Mouse (Mus musculus) intestine, embryonic 14.5 days (tissue): ENCODE measurements around the gene Nhej1. TPM values are rescaled to one million over a fixed set of nuclear protein-coding genes. Genes with fewer than 3 reads are reported as not detected.
A peak's percentile ranks its signal among the peaks of the same experiment; 100 is the strongest.

ENCODE experiments used
- ATAC-seq: fragments of 200-750 bp; cut with Nextera tagmentation; replicated peaks from 2 replicates; pipeline ENCODE4 v1.8.0; 2017; ENCODE audit warnings: low read depth, moderate number of reproducible peaks, moderate TSS enrichment, moderate library complexity; ENCODE audit not compliant: low FRiP score, low TSS enrichment
- DNase-seq: peaks from one replicate; pipeline ENCODE4 v3.0.0-alpha.2; 2018; ENCODE audit warnings: low spot score
- H3K27ac ChIP-seq: fragments of 300-500 bp; sonication (generic); 2 replicates; pipeline ENCODE4 v1.5.1; 2014; ENCODE audit warnings: low read depth, mild to moderate bottlenecking, control low read depth
- H3K27me3 ChIP-seq: fragments of 300-500 bp; sonication (generic); replicated peaks from 2 replicates; pipeline ENCODE4 v1.6.1; 2014; ENCODE audit warnings: low read length, control low read depth; ENCODE audit not compliant: control insufficient read depth, insufficient read depth
- H3K36me3 ChIP-seq: fragments of 300-500 bp; sonication (generic); 2 replicates; pipeline ENCODE4 v1.6.1; 2014; ENCODE audit warnings: low read length, control low read depth; ENCODE audit not compliant: control insufficient read depth, insufficient read depth
- H3K4me1 ChIP-seq: fragments of 300-500 bp; sonication (generic); replicated peaks from 2 replicates; pipeline ENCODE4 v1.6.1; 2014; ENCODE audit warnings: low read length, control low read depth, mixed read lengths; ENCODE audit not compliant: control insufficient read depth, insufficient read depth
- H3K4me2 ChIP-seq: fragments of 300-500 bp; sonication (generic); 2 replicates; pipeline ENCODE4 v1.6.1; 2014; ENCODE audit warnings: low read length
- H3K4me3 ChIP-seq: fragments of 300-500 bp; sonication (generic); 2 replicates; pipeline ENCODE4 v1.5.1; 2014; ENCODE audit warnings: low read depth, low read length, control low read depth, mixed read lengths
- H3K9ac ChIP-seq: fragments of 300-500 bp; sonication (generic); 2 replicates; pipeline ENCODE4 v1.6.1; 2014; ENCODE audit warnings: mild to moderate bottlenecking, low read length
- H3K9me3 ChIP-seq: fragments of 300-500 bp; sonication (generic); 2 replicates; pipeline ENCODE4 v1.6.1; 2016; ENCODE audit warnings: low read length, control low read depth; ENCODE audit not compliant: control insufficient read depth
- WGBS: fragments of 180-500 bp; shearing (Covaris S2); extraction: QIAGEN DNeasy Blood & Tissue Kit; methylation state at CpG from one replicate; pipeline ENCODE4 v1.1.7; 2014; 5-methylcytosine and 5-hydroxymethylcytosine counted together
- polyA plus RNA-seq: library from polyadenylated mRNA; unstranded; fragments of >200 nt; fragmentation: Nextera tagmentation; extraction: Ambion mirVana; gene quantifications from 2 replicates; pipeline ENCODE4 v1.2.1, GENCODE M21; 2014

The Nhej1 gene
- 8.3 and 10.5 TPM in 2 replicates for polyA plus RNA-seq

DNA sequence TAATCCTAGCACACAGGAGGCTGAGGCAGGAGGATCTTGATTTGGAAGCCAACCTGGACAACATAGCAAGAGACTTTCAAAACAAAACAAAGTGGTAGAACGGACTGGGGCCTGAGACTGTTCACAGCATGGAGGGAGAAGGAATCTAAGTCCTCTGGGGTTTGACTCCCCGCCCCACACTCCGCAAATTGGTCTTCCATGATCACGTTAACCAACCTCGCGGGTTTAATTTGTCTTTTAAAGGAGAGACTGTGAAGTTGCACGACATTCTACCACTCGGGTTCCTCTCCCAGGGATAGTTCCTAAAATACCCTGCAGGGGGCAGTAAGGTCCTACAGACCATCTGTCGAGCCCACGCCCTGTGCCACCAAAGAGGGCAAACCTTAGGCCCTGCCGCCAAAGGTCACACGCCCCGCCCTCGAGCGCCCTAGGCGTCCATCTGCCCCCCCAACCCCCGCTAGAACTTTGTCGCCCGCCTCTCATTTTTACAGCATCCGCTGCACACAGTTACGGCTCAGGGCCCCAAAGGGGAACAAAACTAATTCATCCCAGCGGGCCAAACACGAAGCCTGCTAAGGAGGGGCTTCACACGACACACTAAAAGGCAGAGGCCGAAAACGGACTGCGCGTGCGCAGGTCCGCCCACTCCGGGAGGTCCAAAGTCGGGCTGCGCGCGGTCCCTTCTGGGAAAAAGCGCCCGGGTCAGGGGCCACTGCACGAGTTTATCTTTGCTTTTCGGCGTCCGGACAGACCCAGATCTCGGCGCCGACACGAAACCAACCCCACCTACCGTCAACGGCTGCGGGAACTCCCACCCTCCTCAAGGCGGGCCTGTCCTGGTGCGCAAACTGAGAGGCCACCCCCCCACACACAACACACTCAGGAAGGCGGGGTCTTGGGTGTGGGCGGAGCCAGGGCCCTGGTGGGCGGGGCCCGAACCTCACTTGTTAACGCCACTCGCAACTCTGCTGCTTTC, at the start of gene Nhej1:
Gene Nhej1, minus strand, starts transcription at position 855 of the 976 bp plus-strand sequence.
- Histone ChIP-seq H3K27me3 (no peaks in the 10 kb centered on the region), H3K4me3 (peak within 1 kb of the TSS; percentile 50), H3K9me3 (no peaks in the 10 kb centered on the region), H3K36me3 (no peaks in the 10 kb centered on the region), H3K27ac (peak within 1 kb of the TSS; percentile 95), H3K4me1 (no peaks in the 10 kb centered on the region; the same call in 1 of the 2 replicates), H3K9ac (peak within 1 kb of the TSS; percentile 44), H3K4me2 (peak within 1 kb of the TSS; percentile 46)
- DNase-seq (peak; percentile 98), ATAC-seq (peak; percentile 96)
- under 1% methylated on average over 56 of the region's 56 CpGs for WGBS

DNA sequence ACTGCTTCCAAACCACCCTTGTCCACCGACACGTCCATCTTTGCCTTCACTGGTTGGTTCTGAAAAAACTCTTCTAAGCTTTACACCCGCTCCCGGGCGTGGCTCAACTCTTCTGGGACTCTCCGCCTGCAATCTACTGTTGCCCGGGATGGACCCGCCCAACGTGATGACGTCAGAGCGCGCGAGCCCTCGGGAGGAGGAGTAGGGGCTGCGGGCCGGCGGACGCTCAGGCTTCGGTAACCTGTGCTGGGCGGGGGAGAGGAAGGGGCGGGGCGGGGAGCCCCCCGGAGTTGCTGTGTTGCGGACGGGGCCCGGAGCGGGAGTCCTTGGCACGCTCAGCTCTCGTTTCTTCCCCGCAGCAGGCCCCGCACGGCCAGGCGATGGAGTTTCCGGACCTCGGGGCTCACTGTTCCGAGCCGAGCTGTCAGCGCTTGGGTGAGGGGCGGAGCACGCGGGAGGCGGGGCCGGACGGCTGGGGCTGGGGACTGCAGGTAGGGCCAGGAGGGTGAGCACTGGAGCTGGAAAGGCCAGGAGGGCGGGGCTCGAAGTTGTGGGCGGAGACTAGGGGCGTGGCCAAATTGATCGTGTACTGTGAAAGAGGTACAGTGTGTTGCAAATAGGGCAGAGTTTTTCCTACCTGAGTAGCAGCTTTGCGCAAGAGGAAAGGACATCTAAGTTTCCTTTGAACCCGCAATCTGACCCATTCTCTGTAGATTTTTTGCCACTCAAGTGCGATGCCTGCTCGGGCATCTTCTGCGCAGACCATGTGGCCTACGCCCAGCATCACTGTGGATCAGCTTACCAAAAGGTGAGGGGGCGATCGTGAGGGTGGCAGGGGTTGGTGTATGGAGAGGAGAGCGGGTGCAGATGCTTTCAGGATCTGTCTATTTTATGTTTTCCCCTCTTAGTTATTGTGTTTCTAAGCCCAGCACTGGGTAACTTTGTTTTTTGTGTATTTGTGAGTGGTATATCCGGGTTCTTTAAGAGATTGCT, 43.8 kb upstream of the Nhej1 start, which contains the start of gene Zfand2b:
Gene Zfand2b, plus strand, starts transcription at position 175 of the 993 bp plus-strand sequence.
- Histone ChIP-seq H3K27ac (peak within 1 kb of the TSS; percentile 67), H3K4me1 (peaks cover 4% of the 10 kb centered on the region; the same call in 1 of the 2 replicates), H3K27me3 (no peaks in the 10 kb centered on the region), H3K36me3 (peaks cover 39% of the 10 kb centered on the region), H3K9ac (peak within 1 kb of the TSS; percentile 58), H3K9me3 (no peaks in the 10 kb centered on the region), H3K4me2 (peak within 1 kb of the TSS; percentile 67), H3K4me3 (peak within 1 kb of the TSS; percentile 76)
- under 1% methylated on average over 59 of the region's 59 CpGs for WGBS
- ATAC-seq (peak; percentile 99), DNase-seq (peak; percentile 99)

DNA sequence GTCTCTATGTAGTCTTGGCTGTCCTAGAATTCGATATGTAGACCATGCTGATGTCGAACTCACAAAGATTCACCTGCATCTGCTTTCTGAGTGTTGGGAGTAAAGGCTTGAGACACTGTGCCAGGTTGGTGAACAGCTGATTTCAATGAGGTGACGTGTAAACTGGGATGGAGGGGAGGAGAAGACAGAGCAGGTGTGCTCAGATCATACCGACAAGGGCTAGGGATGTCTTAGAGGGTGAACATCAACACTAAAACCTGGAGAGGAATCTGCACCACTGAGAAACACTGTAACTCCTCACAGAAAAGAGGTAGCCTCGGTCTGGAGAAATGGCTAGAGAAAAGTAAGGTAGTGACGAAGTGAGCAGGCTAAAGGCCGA, 43.1 kb upstream of the Nhej1 start:
- peaks cover 4% of the 10 kb centered on the region; the same call in 1 of the 2 replicates for H3K4me1 ChIP-seq
- 6% methylated on average over 7 of the region's 7 CpGs for WGBS
- H3K27me3 ChIP-seq = no peaks in the 10 kb centered on the region
- H3K9me3 ChIP-seq = no peaks in the 10 kb centered on the region
- no peak for DNase-seq
- H3K27ac ChIP-seq = no peak overlapping the region
- peak overlapping the region; percentile 58 for H3K9ac ChIP-seq
- peak overlapping the region; percentile 76 for H3K4me3 ChIP-seq
- H3K4me2 ChIP-seq = peak overlapping the region; percentile 67
- peak; percentile 63; the same call in 1 of the 2 replicates for ATAC-seq
- H3K36me3 ChIP-seq = peaks cover 32% of the 10 kb centered on the region

DNA sequence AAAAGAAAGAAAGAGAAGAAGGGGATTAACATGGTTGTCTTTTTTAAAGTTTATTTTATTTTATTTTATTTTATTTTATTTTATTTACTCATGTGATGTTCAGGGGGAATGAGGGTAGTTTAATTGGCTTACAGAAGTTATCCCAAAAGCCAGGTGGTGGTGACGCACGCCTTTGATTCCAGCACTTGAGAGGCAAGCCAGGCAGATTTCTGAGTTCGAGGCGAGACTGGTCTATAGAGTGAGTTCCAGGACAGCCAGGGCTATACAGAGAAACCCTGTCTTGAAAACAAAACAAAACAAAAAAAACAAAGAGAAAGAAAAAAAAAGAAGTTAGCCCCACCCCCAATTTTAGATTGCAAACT, 35.2 kb upstream of the Nhej1 start:
- no peaks in the 10 kb centered on the region for H3K9me3 ChIP-seq
- no peak overlapping the region for H3K4me3 ChIP-seq
- DNase-seq = no peak
- 88% methylated on average over 4 of the region's 4 CpGs for WGBS
- no peak overlapping the region for H3K9ac ChIP-seq
- no peak overlapping the region for H3K4me2 ChIP-seq
- no peaks in the 10 kb centered on the region for H3K27me3 ChIP-seq
- H3K27ac ChIP-seq = no peak overlapping the region
- H3K36me3 ChIP-seq = no peaks in the 10 kb centered on the region
- H3K4me1 ChIP-seq = no peaks in the 10 kb centered on the region
- no peak for ATAC-seq

DNA sequence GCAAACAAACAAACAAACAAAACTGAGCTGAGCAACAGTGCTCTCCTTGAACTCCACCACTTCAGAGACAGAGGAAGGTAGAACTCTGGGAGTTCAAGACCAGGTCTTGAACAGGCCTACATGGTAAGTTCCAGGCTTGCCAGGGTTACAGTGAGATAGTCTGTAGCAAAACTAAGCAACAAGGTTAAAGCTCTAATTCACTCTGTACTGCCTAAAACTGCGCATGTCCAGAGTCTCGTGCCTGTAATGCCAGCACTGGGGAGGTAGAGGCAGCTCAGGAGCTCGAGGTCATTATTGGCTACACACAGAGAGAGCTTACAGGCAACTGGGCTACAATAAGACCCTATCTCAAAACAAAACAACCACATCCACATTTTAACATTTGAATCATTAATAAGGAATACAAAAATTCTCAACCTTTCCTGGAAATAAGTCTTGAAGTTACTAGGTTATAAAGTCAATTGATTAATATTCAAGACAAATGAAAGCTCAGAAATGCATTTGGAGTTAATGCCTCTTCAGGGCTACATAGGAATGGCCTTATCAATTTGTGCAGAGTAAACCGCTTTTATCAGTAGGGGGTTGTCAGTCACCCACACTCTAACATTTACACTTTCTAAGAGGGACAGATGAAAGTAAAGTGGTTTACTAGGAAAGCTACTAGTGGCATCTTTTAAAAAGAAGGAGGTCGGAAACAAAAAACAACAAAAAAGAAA, 34.7 kb upstream of the Nhej1 start:
- no peaks in the 10 kb centered on the region for H3K36me3 ChIP-seq
- H3K27me3 ChIP-seq = no peaks in the 10 kb centered on the region
- H3K27ac ChIP-seq = no peak overlapping the region
- no peak overlapping the region for H3K4me2 ChIP-seq
- DNase-seq (no peak), ATAC-seq (no peak)
- H3K9me3 ChIP-seq = no peaks in the 10 kb centered on the region
- no peak overlapping the region for H3K4me3 ChIP-seq
- no peak overlapping the region for H3K9ac ChIP-seq
- WGBS = 64% methylated on average over 5 of the region's 5 CpGs
- H3K4me1 ChIP-seq = no peaks in the 10 kb centered on the region

DNA sequence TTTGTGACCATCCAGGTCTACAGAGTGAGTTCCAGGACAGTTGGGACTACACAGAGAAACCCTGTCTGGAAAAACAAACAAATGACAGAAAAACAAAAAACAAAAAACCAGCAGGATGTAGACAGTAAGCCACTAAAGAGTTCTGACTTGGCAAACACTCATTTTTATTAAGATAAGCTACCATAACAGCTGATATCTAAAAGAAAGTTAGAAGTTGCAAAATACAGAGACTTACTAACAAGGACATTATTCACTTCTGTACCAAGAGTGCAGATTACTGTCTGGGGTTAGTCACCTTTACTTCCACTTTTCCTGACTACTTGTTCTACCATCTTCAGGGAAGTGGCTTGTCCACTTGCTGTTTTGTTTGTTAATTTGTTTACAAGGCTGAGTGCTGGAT, 34.0 kb upstream of the Nhej1 start:
- Histone ChIP-seq H3K4me2 (no peak overlapping the region), H3K4me1 (no peaks in the 10 kb centered on the region), H3K9me3 (no peaks in the 10 kb centered on the region), H3K9ac (no peak overlapping the region), H3K4me3 (no peak overlapping the region), H3K27ac (no peak overlapping the region), H3K36me3 (no peaks in the 10 kb centered on the region), H3K27me3 (no peaks in the 10 kb centered on the region)
- ATAC-seq = no peak
- no peak for DNase-seq

DNA sequence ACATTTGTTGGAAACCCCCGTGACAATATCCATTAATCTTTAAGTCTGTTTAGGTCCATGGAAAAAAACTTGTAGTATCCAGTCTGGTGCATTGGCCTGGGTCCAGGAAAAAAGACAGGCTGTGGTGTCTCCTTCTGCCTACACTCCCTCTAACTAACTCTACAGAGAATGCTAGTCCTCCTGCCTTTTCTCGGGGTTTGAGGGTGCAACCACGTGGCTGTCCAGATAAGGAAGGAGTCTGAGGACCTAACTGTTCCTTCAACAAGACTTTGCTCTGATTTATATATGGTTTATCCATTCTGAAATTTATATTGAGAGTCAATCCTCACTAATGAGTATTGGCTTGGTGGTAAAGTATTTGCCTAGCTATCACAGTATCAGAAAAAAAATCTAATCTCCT, 30.8 kb upstream of the Nhej1 start:
- H3K9me3 ChIP-seq = no peaks in the 10 kb centered on the region
- no peak overlapping the region for H3K4me2 ChIP-seq
- H3K27ac ChIP-seq = no peak overlapping the region
- WGBS = 51% methylated on average over 3 of the region's 3 CpGs
- ATAC-seq (no peak), DNase-seq (no peak)
- no peaks in the 10 kb centered on the region for H3K36me3 ChIP-seq
- no peaks in the 10 kb centered on the region for H3K4me1 ChIP-seq
- H3K4me3 ChIP-seq = no peak overlapping the region
- no peaks in the 10 kb centered on the region for H3K27me3 ChIP-seq
- no peak overlapping the region for H3K9ac ChIP-seq

DNA sequence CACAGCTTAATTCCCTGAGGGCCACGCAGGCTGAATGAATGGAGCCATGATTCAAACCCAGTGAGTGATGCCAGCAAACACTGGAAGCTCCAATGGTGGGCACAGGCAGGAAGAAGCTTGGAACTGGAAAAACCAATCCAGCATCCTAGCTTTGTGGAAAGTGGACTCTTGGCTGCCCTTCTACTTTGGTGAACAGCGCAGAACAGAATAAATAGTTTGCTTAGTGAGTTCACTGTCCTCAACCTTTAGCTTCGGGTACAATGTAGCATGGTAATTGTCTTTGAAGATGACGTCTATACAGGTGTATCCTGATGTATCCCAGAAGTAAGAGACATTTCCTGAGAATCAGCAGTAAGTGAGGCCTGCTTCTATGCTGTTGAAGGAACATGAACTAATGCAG, 23.7 kb upstream of the Nhej1 start:
- Histone ChIP-seq H3K27me3 (no peaks in the 10 kb centered on the region), H3K9ac (no peak overlapping the region), H3K4me2 (no peak overlapping the region), H3K9me3 (no peaks in the 10 kb centered on the region), H3K36me3 (peaks cover 57% of the 10 kb centered on the region), H3K4me1 (peaks cover 5% of the 10 kb centered on the region; the same call in 1 of the 2 replicates), H3K27ac (no peak overlapping the region), H3K4me3 (no peak overlapping the region)
- DNase-seq (no peak), ATAC-seq (no peak)
- 91% methylated on average over 4 of the region's 4 CpGs for WGBS
